Mouse (Mus musculus) kidney, adult 2 months (tissue): Measurements from ENCODE around the gene Tmbim6. TPM values are rescaled to one million over a fixed set of nuclear protein-coding genes. Genes with fewer than 3 reads are reported as not detected.

ENCODE experiments used
- DNase-seq: peaks from one replicate; pipeline ENCODE4 v3.0.0; 2021
- H3K27ac ChIP-seq: fragments of 200-500 bp; 2 replicates; pipeline ENCODE4 v1.5.1; 2012; ENCODE audit warnings: low read depth, low read length, control low read depth, inconsistent platforms; ENCODE audit not compliant: insufficient read depth
- H3K27me3 ChIP-seq: fragments of 200-500 bp; replicated peaks from 2 replicates; pipeline ENCODE4 v1.6.1; 2012; ENCODE audit warnings: mild to moderate bottlenecking, moderate library complexity, low read length, inconsistent platforms; ENCODE audit not compliant: control insufficient read depth, insufficient read depth
- H3K36me3 ChIP-seq: fragments of 200-500 bp; 2 replicates; pipeline ENCODE4 v1.6.1; 2012; ENCODE audit warnings: mild to moderate bottlenecking, moderate library complexity, low read length, inconsistent platforms; ENCODE audit not compliant: control insufficient read depth, insufficient read depth
- H3K4me1 ChIP-seq: fragments of 200-500 bp; 2 replicates; pipeline ENCODE4 v1.6.1; 2011; ENCODE audit warnings: low read length; ENCODE audit not compliant: control insufficient read depth, insufficient read depth
- H3K4me3 ChIP-seq: fragments of 200-500 bp; 2 replicates; pipeline ENCODE4 v1.5.1; 2011; ENCODE audit warnings: mild to moderate bottlenecking, low read depth, low read length, control low read depth; ENCODE audit not compliant: insufficient read depth
- CTCF ChIP-seq: fragments of 200-500 bp; conservative IDR thresholded peaks from 2 replicates; pipeline ENCODE4 v1.5.1; 2011; ENCODE audit warnings: low read depth, mild to moderate bottlenecking, control low read depth, low read length, moderate library complexity, mixed read lengths; ENCODE audit not compliant: insufficient read depth, insufficient read length
- POLR2A ChIP-seq: fragments of 200-500 bp; IDR thresholded peaks from one replicate; pipeline ENCODE4 v1.6.1; 2011; ENCODE audit warnings: low read depth, low read length, control low read depth
- WGBS: fragments of 180-500 bp; shearing (Covaris S2); methylation state at CpG from one replicate; pipeline ENCODE4 v1.1.7; 2018; 5-methylcytosine and 5-hydroxymethylcytosine counted together
- polyA plus RNA-seq: library from polyadenylated mRNA; depleted of rRNA; stranded (reverse); fragments of >200 nt; gene quantifications from 2 replicates; pipeline ENCODE4 v1.2.3, GENCODE M21; 2012

The Tmbim6 gene
- polyA plus RNA-seq, 1 experiment: 2,322 TPM

DNA sequence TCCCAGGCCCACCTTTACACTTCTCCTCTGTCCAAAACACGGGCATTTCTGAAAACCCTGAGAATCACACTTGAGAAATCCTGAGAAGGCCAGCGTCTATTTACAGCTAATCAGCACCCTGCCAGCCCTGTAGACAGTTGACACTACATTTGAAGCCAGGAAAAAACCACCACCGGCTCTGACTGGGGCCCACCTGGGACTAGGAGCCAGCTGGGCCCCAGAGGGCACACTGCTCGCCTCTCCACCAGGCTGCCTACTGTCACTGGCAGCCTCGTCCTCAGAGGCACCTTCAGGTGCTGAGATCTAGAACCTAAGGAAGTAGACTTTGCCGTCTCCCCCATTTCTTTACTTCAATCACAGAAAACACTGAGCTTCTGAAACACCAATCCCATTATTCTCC is 37.0 kb upstream of the Tmbim6 start:
- Histone ChIP-seq H3K27me3 (no peaks in the 10 kb centered on the region), H3K4me3 (no peak overlapping the region), H3K36me3 (no peaks in the 10 kb centered on the region), H3K27ac (no peak overlapping the region), H3K4me1 (peaks cover 3% of the 10 kb centered on the region)
- no peak for DNase-seq
- TF ChIP-seq CTCF: no peak
- TF ChIP-seq POLR2A: no peak
- 70% methylated on average over 6 of the region's 6 CpGs for WGBS

DNA sequence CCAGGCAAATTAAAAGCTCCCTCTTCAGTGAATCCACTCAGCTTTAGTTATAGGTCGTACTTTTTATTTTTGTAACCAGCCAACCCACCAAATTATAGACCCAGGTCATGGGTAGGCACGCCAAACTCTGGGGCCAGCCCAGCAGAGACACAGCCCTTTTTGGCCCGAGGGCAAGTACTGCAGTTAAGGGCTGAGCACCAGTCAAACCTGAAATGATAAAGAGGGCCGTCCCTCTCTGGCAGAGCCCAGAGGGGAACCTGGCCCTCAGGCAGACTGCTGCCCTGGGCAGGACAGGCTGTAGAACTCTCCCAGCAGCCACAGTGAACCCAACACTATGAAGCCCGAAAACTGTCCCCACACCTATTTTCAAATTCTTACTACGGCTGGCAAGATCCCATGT is 36.2 kb upstream of the Tmbim6 start:
- WGBS: 53% methylated on average over 6 of the region's 6 CpGs
- no peak for DNase-seq

DNA sequence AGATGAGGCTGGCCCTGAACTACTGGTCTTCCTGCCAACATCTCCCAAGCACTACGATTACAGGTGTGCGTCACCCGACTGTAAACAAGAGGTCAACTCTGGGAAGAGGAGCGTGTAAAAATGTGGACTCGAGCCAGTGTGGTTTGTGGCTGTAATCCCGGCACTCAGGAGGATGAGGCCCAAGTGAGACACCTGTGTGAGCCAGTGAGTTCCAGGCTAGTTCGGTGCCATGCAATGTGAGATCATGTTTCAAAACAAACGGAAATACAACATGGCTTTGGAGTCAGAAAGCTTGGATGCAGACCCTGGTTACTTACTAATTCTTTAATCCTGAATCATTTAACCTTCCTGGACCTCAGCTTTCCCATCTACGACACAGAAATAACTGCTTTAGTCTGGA is 33.7 kb upstream of the Tmbim6 start:
- Histone ChIP-seq H3K27me3 (no peaks in the 10 kb centered on the region), H3K4me1 (peaks cover 3% of the 10 kb centered on the region), H3K27ac (no peak overlapping the region), H3K36me3 (no peaks in the 10 kb centered on the region), H3K4me3 (no peak overlapping the region)
- no peak for DNase-seq
- 57% methylated on average over 9 of the region's 9 CpGs for WGBS
- TF ChIP-seq CTCF (no peak), POLR2A (no peak)

More for the DNA sequence above, 36.2 kb upstream of the Tmbim6 start:
- Histone ChIP-seq H3K4me1 (peaks cover 3% of the 10 kb centered on the region), H3K4me3 (no peak overlapping the region), H3K36me3 (no peaks in the 10 kb centered on the region), H3K27ac (no peak overlapping the region), H3K27me3 (no peaks in the 10 kb centered on the region)
- TF ChIP-seq CTCF (no peak), POLR2A (no peak)

DNA sequence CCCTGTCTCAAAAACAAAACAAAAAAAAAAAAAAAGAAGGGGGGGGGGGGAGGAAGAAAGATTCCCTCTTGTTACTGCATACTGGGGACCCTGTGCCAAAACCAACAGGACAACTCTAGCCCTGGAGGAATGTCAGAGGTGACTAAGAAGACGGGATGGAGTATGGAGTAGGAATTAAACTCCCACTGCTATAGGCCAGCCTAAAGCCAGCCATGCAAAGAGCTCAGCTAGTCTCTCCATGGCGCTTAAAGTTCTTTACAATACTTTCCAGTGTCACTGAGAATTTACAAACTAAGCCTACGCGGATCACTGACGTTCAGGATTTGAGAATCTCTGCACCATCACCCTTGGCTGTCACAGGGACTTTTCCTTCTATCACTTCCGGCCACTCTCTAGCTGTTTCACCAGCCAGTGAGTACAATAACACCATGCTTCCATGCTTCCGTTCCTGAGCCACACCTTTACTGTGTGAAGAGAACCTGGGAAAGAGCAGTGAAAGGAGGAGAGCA is 28.6 kb upstream of the Tmbim6 start:
- DNase-seq: no peak
- H3K4me1 ChIP-seq: peaks cover 8% of the 10 kb centered on the region
- no peaks in the 10 kb centered on the region for H3K36me3 ChIP-seq
- H3K27ac ChIP-seq: peak overlapping the region; percentile 66
- WGBS: 49% methylated on average over 7 of the region's 7 CpGs
- no peak overlapping the region for H3K4me3 ChIP-seq
- no peak for TF ChIP-seq POLR2A
- no peak for TF ChIP-seq CTCF
- no peaks in the 10 kb centered on the region for H3K27me3 ChIP-seq

DNA sequence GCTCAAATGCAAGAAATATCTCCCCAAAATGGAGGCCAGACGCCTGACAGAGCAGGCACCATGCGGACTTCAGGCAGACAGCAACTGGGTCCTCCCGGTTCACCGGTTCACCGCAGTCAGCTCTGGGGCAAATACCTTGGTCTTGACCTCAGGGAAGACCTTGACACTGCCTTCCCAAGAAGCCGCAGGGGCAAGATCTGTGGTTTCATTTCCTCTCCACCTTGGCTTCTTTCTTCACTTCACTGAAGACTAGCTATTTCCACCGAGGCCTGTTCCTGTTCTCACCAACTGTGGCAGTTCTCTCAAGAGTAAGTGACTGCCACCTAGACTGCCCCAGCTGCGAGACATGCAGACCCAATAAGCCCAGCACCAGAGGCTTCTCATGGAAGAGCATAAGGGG is 27.8 kb upstream of the Tmbim6 start:
- DNase-seq: no peak
- Histone ChIP-seq H3K4me3 (no peak overlapping the region), H3K36me3 (no peaks in the 10 kb centered on the region), H3K27ac (peak overlapping the region; percentile 66), H3K27me3 (no peaks in the 10 kb centered on the region), H3K4me1 (peaks cover 5% of the 10 kb centered on the region)
- WGBS: 24% methylated on average over 8 of the region's 8 CpGs
- no peak for TF ChIP-seq CTCF
- no peak for TF ChIP-seq POLR2A

DNA sequence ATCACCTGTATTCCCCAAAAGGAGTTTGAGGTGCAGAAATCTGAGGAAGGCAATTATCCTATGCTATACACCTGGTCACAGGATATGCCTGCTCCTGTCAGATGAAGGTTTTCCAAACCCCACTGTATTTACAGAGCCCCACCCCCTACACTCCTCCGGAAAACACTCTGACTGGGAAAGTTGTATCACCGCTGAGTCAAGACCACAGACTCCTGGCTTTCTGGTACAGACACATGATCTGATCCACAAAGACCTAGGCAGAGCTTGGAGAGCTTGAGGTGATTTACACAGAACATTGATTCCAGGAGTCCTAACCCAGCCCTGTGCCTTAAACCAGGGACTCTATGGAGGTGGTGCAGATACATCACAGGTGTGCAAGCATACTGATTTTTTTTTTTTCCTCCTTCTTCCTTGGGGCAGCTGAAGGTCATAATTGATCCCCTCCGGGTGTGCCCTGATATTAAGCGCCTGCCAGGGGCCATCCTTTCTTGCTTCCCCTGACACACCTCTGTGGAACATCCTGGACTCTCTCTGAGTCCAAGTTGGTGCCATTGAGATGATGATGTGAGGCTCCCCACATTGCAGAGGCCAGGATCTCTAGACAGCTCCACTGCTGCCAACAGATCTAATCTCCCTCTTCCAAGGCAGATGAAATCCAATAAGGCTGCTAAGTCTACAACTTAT is 24.0 kb upstream of the Tmbim6 start:
- DNase-seq: no peak
- peak overlapping the region; percentile 41 for H3K4me3 ChIP-seq
- WGBS: 46% methylated on average over 4 of the region's 4 CpGs
- H3K36me3 ChIP-seq: no peaks in the 10 kb centered on the region
- TF ChIP-seq POLR2A: no peak
- no peak for TF ChIP-seq CTCF
- H3K27me3 ChIP-seq: no peaks in the 10 kb centered on the region
- H3K4me1 ChIP-seq: peaks cover 11% of the 10 kb centered on the region
- H3K27ac ChIP-seq: peak overlapping the region; percentile 24

DNA sequence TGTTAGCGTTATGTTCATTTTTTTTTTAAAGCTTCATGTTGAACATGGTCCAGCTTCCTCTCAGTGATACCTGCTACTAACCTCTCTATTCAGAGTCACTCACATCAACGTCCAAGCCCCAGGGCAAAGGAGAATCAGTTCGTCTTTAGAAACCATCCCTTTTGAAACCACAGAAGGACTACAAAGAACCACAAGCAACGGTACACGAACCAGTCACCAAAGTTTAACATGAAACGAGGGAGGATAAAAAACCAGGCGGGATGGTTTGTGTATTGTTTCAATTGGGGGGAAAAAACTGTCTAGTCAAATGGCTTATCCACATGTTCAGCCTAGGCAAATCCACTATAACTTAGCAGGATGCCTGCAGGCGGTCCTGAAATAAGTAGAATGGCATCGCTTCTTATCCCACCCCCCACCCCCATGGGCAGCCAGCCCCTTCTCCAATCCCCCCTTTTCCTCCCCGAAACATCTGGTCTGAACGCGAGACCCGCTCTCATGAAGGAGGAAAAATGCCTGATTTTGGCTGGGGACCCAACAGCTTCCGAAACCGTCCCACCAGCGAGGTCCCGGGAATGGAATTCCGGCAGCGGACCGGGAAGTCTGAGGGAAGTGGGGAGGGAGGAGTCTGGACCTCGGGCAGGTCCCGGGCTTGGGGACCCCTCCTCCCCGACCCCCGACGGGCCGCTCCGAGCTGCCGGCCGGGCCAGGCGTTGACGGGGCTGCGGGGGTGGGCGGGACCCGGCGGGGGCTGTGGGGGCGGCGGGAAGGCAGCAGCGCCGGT is 23.1 kb upstream of the Tmbim6 start:
- Histone ChIP-seq H3K27ac (peak overlapping the region; percentile 78), H3K4me1 (peaks cover 11% of the 10 kb centered on the region), H3K4me3 (peak overlapping the region; percentile 79), H3K36me3 (no peaks in the 10 kb centered on the region), H3K27me3 (no peaks in the 10 kb centered on the region)
- TF ChIP-seq CTCF (no peak), POLR2A (no peak)
- WGBS: 4% methylated on average over 39 of the region's 39 CpGs
- DNase-seq: peak; percentile 60
